Mouse (Mus musculus): ENCODE data around the gene Eftud2.

Gene Eftud2

DNA sequence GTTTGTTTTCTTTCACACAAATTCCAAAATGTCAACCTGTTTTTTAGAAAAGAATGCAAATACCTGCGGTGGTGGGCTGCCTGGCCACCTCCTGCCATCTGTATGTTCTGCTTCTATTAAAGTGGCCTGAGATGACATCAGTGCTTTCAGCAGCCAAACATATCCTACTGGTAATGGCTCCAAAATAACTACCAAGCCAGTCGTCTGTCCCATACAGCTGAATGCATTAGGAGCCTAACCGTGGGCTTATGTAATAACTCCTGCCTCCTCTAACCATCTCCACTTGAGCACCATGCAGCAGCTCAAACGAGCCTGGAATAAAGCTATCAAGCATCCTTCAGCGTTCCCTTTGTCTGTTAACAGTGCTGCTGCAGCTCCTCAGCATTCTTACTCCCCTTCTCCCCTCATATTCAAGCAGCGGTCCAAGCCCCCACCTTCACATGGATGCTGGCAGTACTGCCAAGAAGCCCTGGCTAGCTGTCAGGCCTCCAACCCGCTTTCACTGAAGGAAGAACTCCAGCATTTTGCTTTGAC lies 5.9 kb downstream of the Eftud2 start:
- peak; percentile 70 to 77 for DNase-seq

DNA sequence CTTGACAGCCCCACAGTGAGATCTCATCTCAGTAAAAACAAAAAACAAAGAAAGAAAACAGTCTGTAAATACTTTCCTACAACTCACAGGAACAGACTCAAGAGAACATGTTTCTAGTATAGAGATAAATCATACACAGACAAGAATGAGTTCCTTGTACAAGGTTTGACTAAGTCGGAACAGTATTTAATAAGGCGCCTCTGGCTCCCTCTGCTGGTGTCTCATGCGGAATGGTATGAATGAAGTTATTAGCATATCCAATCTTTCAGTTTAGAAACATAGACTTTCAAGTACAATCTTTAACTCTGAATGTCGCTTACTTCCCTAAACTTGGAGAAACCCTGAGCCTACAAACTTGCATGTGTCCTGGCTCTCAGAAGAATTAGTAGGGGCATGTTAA lies 16.5 kb downstream of the Eftud2 start:
- DNase-seq, result peak; percentile 73 to 77

DNA sequence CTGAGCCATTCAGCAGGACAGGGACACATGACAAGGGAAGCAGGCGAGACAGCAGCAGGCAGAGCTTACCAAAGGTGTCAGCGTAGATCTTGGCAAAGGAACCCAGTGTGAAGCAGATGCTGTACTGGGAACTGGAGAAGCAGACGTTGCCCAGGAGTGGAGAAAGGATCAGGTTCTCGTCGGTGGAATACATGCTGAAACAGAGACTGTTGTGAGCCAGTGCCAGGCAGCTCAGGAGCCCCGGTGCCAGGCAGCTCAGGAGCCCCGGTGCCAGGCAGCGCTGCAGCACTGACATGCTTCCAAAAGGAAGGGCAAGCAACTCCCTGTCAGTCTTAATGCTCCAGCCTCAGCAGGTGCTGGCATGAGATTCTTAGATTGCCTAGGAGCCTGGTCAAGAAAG lies 20.9 kb downstream of the Eftud2 start:
- DNase-seq, result peak; percentile 32 to 45

DNA sequence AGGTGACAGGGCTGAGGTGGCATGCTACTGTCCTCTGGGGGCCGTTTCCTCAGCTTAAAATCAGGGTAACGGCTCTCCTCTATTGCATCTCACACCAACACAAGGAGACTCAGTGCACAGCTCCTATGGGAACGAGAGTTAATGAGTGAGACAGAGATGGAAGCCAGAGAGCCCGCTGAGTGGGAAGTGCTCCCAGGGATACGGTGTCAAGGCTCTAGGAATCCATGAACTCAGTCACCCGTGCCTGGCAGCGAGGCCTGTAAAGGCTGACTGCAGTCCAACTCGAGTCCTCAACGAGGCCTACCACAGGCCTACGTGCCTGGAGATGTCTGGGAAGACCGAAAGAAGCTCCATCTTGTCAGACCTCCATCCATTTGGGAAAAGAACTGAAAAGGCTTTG lies 21.8 kb downstream of the Eftud2 start:
- peak; percentile 28 to 33 for DNase-seq

DNA sequence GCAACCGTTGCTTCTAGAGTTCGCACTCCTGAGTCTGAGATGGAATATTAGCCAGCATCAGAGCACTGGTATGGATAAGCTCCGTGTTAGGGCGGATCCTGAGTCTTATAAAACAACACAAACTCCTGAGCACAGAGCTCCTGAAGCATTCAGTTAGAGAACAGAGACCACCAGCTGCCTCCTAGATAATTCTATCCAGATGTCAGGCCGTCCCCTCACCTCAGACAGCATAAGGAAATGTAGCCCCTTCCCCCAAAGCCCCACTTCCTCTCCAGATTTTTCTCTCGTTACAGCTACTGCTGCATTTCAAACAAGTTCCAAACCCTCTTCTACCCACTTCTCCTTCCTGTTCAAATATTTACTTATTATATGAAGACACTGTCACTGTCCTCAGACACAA lies 24.8 kb downstream of the Eftud2 start:
- no peak for DNase-seq

DNA sequence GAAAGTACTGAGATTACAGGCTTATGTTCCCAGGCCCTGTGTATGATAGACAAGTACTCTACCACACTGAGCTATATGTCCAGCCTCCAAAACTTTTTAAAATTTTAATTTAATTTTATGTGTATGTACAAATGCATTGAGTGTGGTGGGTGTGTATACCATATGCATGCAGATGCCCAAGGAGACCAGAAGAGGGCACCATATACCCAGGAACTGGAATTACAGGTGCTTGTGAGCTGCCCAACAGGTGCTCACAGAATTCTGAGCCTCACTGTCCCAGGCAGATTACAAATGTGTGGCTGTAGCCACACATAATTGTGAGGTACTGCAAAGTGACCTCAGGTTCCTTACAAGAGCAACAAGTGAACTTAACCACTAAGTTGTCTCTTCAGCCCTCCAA lies 27.0 kb downstream of the Eftud2 start:
- no peak for DNase-seq

DNA sequence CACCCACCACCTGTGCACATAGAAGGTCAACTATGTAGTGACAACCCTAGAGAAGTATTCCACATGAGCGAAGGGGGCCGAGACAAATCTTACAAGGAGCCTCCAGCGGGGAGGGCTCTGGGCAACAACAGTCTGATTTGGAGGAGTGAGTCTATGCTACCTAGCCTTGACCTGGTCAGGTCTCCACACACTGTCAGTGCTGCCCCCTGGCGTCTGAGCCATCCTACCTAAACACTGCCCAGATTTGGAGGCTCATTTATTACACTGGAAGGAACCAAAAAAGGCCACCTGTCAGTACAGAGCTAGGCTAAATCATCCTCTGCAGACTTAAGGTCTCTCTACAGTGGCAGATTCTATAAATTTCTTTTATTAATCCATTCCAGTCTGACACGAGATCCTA lies 28.9 kb downstream of the Eftud2 start:
- DNase-seq, result peak; percentile 74 to 78

DNA sequence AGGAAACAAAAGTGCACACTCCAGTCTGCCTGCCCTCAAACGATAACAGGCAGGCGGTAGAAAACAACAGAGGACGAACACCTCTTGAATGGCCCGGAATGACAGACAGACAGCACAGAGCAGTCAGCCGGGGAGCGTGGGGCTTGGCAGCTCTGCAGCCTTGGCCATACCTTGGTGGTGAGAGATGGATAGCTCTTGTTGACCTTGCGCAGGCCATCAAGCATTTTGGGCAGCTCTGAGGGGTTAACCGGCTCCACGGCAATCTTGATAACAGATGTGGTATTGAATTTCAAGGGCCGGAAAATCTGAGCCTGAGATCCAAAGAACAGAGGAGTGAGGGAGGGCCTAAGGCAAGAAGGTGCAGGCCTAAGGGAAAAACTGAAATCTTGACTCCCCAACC lies 34.9 kb downstream of the Eftud2 start:
- no peak for DNase-seq

DNA sequence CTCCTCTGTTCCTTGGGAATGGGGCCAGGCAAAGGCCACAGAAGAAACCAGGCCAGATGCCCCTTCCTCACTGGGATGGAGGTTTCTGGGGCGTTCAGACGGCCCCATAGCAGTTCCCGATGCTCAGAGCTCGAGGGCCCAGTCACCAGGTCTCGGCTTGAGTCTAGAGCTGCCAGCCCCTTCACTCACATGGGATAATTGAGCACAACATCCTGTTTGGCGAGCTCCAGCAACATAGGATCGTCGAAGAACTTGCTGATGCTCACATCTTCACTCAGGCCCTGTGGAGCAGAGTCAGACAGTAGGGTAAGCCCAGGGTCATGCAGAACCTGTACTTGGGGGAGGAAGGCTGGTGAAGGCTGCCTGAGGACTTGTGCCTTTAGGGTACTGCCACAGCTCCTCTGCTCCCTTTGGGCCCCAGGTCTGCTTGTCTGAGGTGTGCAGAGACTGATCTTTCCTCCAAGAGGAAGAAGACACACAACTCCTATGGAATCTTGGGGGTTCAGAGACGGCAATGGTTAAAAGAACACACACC lies 42.1 kb downstream of the Eftud2 start:
- DNase-seq, result no peak

DNA sequence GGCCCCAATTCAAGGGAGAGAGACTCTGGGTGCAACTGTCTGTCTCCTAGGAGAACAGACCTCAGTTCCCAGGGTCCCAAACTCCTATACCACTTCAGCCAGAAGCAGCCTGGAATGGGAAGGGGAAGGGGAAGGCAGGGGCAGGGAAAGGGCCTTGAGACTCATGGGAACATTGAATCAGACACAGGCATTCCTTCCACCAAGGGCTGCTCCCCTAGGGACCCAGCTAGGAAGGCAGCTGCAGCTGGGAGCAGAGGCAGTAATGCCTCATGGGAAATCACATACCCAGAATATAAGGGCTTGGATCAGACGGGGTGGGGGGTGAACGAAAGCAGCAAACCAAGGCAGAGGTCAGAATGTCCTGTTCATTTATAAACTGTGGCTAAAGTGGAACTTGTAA lies 42.7 kb downstream of the Eftud2 start:
- DNase-seq, result no peak

DNA sequence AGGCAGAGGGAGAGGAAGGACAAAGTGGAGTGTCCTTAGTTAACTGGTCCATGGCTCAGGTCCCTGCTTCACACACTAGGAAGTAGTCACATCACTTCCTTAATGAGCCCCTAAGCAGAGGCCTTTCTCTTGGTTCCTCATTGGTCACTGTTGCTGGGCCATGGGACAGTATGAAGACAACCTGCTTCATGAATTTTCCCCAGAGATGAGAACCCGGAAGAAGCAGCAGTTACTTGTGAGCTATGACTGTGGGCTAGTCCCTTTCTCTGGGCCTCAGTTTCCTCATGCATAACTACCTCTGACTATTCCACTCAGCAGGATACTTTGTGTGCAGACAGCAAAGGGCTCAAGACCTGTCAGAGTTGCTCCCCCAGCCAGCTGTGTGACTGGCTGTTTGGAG lies 43.4 kb downstream of the Eftud2 start:
- DNase-seq, result no peak

DNA sequence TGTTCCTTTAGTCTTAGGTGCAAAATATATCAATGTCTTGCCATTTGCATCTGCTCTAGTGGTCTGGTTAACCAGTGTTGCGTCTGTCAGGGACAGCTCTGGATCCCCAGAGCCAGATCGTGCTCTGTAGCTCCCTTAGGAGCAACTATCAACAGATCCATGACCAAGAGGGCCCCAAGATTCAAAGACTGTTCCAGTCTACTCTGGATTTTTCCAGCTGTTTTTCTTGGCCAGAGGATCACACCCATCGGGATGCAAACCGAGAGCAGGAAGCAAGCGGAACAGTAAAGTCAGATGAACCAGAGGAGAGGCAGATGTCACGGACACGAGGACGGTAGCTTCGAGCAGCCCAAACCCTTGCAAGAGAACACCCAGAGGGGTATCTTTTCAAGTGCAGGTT lies 44.6 kb downstream of the Eftud2 start:
- DNase-seq, result no peak

DNA sequence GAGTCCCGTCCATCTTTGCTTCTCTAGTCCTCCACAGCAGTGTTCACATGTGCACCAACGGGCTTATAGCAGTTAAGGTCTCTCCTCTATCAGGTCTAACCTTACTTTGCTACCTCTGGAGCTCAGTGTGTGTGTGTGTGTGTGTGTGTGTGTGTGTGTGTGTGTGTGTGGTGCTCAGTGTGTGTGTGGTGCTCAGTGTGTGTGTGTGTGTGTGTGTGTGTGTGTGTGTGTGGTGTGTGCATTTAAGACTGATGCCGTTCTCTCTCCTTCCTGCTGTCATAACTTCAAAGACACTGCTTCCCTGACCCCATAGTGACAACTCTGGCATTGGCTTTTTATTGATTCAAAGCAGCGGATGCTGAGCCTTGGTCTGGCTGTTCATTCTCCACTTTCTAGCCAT lies 45.2 kb downstream of the Eftud2 start, which contains the start of gene Higd1b:
Higd1b (plus strand) TSS at position 301 of the 400 bp plus-strand sequence.
- no peak for DNase-seq

DNA sequence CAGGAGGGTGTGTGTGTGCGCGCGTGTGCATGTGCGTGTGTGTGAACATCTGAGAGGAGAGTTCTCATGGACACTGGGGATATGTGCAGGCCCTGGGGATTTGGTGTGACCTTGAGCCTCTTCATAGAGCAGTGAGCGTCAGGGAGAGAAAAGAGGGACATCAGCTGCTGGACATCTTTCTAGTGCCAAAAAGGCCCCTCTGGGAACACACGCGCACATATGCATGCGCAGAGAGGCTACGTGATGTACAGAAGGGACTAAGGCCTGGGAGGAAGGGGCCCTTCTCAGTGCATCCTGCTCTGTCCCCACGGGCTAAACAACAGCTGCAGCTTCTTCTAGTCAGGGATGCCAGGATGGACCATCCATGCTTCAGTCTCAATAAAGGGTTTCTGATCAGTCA lies 46.6 kb downstream of the Eftud2 start:
- no peak for DNase-seq

DNA sequence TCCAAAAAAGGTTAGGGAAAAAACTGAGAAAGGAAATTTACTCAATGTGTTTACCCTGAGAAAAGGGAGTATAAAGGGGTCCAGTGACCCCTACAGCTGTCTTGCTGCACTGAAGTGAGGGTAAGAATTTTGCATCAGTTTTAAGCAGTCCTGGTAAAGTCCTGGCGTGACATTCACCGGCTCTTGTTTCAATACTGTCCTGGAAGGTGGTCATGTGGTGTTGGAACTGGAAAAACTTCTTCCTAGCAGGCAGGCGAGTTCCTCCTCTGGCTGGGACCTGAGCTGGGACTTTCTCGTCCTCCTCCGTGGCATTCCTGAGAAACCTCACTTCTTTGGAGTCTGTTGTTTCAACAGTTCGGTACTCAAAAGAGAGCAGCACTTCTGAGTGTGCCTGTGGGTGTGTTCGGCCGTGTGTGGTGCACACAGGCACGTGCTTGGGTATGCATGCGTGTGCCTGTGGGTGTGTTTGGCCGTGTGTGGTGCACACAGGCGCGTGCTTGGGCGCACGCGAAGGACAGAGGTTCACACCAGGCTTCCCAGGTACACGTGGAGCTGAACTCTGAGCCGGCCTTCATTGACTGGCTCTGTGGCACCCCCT lies 48.0 kb downstream of the Eftud2 start:
- no peak for DNase-seq

DNA sequence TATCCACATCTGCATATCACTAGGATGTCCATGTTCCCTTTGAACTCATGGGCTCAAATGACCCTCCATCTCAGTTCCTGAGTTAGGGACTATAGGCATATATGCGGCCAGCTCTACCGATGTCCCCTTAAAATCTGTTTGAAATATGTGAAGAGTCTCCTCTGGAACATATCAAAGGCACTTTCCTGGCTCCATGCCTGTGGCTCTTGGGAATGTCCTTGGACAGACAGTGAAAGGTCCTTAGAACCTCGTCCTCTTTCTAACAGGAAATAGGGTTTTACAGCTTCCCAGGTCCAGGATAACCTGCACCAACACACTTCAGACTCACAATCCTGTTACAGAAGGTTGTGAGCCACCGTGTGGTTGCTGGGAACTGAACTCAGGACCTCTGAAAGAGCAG lies 50.5 kb downstream of the Eftud2 start:
- no peak for DNase-seq

DNA sequence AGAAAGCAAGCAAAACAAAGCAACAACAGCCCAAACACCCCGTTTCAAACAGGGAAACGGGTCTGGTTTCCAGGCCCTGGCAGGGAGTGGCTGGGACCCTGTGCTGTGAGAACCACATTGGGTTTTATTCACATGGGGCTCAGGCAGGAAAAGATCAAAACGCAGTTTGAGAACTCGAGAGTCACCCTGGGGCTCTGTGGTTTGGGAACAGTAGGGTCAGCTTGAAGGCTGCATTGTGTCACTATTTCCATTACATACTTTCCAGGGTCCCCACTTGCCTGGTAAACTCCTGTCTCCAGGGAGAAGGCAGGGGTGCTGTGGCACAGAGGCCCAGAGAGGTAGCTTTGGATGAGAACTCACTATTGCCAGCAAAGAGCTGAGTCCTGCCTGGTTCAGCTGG lies 53.7 kb downstream of the Eftud2 start:
- DNase-seq, result no peak

DNA sequence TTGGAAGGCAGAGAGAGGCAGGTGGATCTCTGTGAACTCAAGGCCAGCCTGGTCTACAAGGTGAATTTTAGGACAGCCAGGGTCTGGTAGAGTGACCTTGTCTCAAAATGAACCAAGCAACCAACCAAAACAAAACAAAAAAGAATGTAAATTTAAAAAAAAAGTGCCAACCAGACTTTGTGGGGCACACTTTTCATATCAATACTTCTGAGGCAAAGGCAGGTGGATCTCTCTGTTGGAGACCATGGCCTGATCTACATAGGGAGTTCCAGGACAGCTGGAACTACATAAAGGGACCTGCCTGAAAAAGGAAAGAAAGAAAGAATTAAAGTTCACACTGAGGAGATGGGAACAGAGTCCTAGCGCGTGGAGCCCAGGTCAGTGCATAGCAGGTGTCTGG lies 54.3 kb downstream of the Eftud2 start:
- DNase-seq, result no peak

DNA sequence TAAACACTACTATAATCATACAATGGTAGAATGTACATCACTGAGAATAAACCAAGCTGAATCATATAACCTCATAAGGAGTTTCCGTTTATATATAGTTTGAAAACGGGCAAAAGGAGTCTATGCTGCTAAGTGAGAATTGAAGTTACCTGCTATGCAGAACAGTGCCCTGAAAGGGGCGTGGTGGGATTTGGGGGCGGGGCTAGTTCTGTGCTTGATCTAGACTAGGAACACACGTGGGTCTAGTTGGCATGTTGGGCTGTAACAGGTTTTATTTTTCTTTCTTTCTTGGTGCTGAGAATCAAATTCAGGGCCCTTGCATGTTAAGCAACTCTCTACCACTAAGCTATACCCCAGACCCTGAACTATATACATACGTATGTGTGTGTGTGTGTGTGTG lies 59.6 kb downstream of the Eftud2 start:
- DNase-seq, result no peak

DNA sequence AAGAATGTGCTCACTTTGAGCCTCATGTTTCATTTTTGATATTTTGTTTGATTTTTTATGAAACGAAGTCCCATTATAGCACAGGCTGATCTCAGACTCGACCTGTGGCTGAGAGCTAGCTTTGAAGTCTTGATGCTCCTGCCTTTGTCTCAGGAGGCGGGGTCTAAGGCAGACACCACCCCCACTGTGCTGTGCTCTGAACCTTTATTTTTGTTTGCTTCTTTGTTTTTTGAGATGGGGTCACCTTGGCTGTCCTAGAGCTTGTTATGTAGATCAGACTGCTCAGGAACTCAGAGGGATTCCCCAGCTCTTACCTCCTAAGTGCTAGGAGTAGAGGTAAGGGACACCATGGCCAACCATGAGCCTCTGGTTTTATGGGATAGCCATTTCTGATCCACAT lies 60.4 kb downstream of the Eftud2 start:
- no peak for DNase-seq

DNA sequence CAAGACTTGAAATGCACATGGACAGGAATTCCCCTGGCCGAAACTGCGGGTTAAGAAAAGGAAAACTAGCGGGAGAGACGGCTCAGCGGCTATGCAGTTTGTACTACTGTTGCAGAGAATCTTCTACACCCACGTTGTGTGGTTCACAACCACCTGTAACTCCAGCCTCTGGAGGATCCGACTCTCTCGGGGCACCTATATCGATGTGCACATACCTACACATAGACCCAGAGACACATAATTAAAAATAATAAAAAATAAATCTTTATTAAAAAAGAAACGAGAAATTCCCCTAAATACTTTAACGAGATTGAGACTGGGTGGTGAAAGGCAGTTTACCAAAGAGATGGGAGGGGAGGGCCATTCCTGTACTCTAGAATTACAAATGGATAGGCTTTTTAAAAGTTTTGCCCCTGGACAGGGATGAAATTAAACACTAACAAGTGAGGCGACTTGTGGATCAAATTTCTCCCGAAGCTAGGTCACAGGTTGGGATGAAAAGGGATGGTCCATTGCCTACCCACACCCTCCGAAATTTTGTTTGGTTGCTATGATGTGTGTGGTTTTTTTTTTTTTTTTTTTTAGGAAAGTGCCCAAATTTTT lies 60.9 kb downstream of the Eftud2 start:
- peak in 1 of 2 experiments; percentile 7 for DNase-seq

DNA sequence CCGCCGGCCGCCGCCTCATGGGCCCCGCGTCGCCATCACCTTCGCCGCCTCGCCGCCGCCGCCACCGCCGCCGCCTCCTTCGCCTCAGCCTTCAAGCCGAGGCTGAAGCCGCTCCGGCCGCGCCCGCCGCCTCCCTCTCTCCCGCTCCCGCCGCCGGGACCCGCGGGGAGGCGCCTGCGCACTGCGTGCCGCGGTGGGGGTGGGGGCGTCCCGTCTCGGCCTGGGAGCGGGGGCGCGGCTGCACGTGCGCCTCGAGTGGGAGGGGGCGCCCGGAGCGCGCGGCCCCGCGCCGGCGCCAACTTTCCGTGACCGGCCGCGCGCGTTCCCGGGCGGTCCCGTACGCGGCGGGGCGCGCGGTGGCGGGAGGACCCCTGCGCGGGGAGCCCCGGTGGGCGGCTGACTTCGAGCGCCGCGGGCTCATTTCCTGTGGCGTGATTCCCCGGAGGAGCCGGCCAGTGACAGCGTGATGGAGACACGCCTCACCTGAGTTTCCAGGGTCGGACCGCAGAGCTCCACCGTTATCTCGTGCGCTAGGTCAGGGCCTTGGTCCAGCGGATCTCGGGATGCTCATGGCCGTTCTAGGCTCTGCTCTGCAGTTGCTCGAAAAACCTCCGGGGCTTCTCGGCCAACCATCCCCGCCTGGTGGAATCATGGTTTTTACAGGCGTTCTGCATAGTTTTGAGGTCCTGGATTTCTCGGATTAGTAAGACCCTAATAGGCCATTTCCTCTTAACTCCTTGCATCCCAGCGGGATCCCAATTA lies 61.6 kb downstream of the Eftud2 start, which contains the start of gene Gjc1:
Gjc1 (minus strand) TSS at position 680 of the 762 bp plus-strand sequence.
- peak; percentile 40 to 61 for DNase-seq

DNA sequence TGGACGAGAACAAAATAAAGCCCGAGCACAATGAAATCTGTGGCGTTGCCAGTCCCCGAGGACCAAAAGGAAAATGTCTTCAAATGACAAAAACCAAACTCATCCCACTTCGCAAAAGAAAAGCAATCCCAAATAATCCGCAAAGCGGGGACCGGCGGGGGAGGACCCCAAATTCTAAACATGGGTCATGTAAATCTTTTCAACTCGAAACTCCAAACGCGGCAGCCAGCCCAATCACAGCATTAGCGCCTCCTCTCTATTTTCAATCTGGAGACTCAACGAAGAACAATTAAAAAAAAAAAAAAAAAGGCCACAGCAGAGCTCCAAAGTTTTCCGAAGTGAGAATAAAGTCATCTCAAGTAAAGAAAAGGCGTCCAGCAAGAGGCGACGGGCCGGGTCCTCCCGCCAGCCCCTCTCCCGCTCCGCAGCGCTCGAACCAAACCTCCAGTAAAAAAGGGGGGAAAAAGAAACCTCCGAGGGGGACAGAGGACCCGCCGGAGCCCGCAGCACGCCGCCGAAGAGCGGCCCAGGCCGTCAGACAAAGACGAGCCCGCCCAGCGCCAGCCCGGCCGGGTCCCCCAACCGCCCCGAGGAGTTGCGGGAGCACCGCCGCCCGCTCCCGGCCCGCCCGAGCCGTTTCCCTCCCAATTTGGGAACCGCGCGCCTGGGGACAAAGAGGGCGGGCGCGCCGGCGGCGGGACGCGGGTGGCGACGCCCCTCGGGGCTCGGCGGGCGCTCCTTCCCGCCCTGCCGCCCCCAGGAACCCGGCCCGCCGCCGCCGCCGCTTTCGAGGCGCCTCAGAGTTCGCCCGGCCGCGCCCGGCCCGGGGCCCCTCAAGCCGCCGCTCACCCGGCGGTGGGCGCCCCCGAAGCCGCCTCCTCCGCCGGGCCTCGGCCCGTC lies 62.4 kb downstream of the Eftud2 start:
- DNase-seq, result peak in 1 of 2 experiments; percentile 33
